Mouse (Mus musculus) lung, postnatal 14 days (tissue): ENCODE measurements around the gene Ssh3.

Experiments used
- DNase-seq: peaks from one replicate; pipeline ENCODE4 v3.0.0; 2021

The Ssh3 gene

DNA sequence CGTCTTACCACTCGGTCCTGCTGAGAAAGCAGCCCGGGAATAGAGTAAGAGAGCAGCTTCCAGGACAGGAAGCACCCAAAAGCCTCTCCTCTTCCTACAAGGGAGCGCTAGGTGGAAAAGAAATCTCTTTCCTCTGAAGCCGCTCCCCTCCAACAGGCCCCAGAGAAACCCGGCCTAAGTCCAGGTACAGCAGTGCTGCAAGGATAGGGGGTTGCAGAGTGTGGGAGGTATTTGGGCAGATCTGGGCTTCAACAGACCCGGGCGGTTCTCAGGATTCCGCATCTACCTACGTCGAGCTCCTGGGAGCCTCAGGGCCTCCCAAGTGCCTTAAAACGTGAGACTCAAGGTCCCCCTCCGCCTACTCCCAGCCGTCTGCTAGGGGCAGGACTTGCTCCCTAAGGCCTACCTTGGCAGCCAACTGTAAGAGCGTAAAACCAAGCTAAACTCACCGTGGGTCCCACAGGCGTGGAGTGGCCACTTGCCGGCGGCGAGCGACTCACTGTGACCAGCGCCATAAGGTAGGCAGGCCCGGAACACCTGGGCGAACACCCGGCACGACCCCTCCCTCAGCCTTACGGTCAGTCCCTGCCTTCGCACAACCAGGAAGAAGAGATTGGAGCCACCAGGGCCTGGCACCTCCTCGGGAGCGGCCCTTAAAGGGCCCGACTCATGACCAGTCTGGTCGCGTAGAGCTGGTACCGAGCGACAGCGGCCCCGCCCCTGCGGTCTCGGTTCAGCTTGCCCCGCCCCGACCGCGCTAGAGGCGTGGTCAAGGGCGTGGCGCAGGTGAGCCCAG is at the start of gene Ssh3:
Gene Ssh3 (minus strand): TSS at position 615 of the 796 bp plus-strand sequence.
- DNase-seq, result peak; percentile 77

DNA sequence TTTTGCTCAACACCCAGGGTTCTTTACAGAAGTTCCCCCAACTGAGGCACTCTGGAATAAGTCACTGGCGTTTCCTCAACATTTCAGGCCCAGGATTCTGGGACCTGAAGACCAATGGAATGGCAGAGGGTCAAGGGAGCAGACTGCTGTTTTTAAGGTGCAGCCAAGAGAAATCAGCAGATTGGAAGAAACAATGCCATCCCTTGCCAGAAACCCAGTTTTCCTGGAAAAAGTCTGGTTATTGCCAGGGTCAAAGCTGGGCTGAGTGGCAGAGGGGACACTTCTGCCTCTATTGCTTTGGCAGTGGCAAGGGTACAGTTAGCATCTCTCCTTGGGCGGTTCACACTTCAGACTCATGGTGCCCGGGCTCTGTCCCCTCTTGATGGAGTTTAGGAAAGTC is 48.2 kb upstream of the Ssh3 start:
- no peak for DNase-seq

DNA sequence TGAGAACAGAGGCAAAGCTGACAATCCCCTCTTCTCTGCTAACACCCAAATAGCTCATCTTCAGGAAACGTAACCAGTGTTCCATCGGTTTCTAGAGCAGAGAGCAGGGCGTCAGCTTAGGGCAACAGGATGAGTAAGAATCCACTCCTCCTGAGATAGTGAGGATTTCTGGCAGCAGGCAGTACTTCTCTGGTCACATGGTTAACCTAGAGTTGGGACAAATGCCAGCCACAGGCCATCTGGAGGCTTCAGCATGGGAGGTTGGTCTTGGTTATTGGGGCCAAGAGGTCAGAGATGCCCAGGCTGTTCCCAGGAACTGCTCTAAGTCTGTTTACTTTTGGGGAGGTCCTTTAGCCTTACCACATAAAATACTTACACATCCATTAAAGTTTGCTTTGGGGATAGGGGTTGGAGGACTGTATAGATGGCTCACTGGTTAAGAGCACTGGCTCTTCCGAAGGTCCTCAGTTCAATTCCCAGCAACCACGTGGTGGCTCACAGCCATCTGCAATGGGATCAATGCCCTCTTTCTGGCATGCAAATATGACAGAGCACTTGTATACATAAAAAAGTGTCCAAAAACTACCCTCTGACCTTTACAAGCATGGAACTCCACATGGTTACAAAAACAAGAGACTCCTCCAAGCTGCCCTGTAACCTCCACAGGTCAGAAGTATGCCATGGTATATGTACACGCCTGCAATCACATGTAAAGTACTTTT is 46.4 kb upstream of the Ssh3 start:
- DNase-seq, result no peak

GRCm38 (mm10) chr19:4309776-4310185 is 40.8 kb upstream of the Ssh3 start:
- peak; percentile 76 for DNase-seq

DNA sequence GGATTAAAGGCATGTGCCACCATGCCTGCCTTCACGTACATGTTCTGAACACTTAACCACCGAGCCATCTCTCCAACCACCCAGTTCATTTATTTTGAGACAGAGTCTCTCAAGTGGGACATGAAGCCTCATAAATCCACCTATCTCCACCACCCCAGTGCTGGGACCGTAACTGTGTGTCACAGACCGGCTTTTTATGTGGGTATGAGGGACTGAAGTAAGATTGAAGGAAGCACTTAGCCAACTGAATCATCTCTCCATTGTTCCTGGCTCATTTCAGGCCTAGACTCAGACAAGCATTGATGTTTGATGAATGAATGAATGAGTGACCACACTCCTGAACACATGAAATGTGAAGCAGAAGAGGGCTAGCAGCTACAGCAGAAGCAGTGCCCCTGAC is 40.3 kb upstream of the Ssh3 start:
- no peak for DNase-seq

GRCm38 (mm10) chr19:4306190-4306577 is 37.2 kb upstream of the Ssh3 start, which contains the start of gene Grk2:
Gene Grk2, minus strand, starts transcription at chr19:4306222.
- DNase-seq, result peak; percentile 86

DNA sequence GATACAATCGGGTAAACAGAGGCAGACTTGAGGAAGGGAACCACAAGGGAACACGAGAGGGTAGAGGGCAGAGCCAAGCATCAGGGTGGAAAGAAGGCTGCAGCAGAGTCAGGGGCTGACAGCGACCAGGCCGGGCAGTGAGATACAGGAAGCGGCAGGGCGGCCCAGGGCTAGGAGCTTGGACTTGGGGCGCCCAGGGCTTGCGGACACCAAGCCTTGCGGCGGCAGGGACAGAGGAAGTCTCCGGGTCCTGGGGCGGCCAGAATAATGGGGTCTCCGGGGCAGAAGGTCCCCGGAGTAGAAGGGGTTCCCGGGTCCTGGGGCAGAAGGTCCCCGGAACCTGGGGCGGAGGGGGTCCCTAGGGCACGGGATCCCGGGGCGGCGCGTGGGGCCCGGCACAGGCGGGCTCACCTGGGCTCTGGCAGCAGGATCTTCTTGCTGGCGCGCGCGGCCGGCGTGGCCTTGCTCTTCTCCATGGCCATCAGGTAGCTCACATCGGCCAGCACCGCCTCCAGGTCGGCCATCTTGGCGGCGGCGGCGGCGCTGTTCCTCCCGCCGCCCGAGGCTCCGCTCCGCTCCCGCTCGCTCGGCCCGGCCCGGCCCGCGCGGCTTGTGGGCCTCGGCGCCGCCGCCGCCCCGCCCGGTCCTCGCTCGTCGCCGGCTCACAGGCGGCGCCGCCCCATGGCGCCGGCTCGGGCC is 36.7 kb upstream of the Ssh3 start:
- peak; percentile 49 for DNase-seq

DNA sequence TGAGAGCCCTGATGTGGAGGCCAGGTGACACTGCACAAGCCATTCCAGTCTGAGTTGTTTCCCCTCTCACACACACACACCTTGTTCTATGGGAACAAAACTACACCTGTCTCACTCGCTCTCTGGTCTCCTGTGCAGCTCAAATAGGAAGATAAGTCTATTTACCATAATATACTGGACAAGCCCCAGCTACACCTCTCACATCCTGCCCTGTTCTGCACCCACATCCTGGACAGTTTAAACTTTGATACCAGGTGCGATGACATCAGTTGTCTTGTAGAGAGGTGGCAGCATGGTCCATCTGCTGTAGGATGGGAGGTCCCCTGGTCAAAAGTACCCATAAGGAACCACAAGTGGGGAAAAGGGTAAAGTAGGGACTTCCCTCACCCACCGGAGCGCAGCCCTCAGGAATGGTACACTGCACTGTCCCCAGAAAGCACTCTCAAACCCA is 35.9 kb upstream of the Ssh3 start:
- no peak for DNase-seq

GRCm38 (mm10) chr19:4304251-4304821 is 35.4 kb upstream of the Ssh3 start:
- DNase-seq, result peak; percentile 41

GRCm38 (mm10) chr19:4303640-4303995 is 34.6 kb upstream of the Ssh3 start:
- no peak for DNase-seq

GRCm38 (mm10) chr19:4302936-4303639 is 34.1 kb upstream of the Ssh3 start:
- no peak for DNase-seq

DNA sequence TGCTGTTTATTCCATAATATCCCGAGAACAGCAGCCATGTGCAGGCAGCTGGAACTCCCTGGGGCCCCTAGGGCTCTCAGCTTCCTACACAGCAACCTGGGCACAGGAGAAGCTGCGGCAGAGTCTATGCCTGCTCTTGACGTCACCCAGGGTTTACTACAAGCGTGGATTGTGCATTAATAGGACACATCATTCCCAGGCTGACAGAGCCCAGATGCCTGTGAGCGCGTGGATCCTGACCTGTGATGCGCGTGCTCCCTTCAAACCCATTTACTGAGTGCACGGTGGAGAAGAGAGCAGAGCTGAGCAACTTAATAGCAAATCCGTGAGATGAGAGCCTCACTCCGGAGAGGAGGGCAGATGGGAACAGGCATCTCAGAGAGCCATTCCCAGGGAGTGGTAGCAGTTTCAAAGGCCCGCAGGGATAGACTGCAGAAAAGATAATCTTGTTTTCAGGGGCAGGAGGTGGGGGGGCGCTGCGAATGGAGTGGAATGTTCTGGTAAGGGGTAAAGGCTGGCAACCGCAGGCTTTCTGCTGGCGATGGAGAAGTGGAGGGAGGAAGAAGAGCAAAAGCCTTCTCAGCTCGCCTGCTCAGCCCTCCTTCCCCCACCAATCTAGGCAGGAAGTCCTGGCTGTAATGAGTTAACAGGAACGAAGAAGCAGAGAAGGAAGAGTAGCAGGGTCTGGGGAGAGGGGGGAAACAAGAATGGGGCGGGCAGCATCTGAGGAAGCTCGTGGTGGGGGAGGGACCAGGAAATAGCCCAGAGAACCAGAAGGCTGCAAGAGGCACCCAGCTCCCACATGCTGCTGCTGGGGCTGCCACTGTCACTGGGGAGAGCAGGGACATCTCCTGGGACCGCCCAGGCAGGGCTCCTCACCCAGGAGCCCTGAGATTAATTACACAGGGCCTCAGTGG is 33.0 kb upstream of the Ssh3 start:
- DNase-seq, result peak; percentile 54

DNA sequence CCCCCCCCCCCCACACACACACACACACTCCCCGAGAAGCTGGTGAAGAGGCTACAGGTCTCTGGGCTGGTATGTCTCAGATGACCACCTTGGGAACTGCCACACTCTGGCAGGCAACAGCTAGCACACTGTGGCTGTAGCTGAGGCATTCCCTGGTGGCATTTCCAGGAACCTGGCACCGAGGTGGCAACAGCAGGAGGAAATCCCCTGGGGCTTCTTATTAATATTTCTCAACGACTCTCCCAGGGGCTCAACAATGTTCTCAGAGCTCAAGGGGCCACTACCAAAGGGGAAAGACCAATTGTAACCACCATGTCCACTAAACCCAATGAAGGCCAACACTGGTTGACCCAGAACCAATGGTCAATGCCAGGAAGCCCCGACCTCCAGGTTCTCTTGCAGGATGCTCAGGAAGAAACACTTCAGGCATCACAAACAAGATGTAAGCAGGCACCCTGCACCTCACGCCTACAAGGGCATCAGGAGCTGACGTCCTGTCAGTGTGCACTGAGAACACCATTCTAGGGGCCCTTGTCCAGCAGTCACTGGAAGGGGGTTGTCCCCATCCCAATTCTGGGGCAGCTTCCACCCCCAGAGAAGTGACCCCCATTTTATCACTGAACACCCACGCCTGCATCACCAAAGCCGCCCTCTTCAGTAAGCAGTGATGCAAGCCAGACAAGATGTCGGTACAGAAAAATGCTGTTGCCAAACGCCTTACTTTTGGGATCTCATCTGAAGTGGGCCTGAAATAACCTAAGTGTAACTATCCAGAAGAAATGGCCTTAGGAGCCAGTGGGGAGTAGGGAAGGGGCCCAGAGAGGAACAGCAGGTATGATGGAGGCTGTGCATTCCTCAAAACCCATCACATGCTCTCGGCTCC is 32.1 kb upstream of the Ssh3 start:
- no peak for DNase-seq

- peak; percentile 42 for DNase-seq
Measured at GRCm38 (mm10) chr19:4300271-4300704, 31.3 kb upstream of the Ssh3 start.

DNA sequence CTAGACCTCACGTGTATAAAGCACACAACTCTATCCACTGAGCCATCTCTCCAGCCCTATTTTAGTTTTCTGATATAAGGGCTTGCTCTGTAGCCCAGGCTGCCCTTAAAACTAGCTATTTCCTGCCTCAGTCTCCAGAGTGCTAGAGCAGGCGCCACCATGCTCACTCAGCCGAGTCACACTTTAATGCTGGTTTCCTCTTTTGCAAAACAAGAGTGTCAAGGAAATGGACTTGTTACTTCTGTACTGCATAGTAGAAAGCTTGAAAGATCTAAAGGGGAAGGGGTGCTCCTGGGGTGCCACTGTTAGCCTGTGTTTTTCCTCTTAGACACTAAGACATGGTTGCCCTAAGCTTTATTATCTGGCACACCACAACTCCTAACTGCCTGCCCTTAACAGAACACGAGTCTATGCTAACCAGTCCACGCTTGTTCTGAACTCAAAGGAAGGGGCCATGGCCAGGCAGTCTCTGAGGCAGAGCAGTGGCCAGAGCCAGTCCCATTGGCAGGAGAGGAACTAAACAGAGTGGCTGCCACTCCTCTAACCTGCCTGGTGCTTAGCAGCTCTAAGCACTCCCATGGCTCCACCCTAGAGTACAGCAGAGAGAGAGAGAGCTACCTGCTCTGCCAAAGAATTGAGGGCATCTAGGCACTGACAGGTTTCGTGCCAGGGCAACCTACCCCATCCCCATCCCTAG is 30.7 kb upstream of the Ssh3 start:
- DNase-seq, result peak; percentile 19

- no peak for DNase-seq
Measured at GRCm38 (mm10) chr19:4299126-4299525, 30.1 kb upstream of the Ssh3 start.

- no peak for DNase-seq
Measured at GRCm38 (mm10) chr19:4298322-4299121, 29.5 kb upstream of the Ssh3 start.

GRCm38 (mm10) chr19:4297851-4298250 is 28.9 kb upstream of the Ssh3 start:
- no peak for DNase-seq

DNA sequence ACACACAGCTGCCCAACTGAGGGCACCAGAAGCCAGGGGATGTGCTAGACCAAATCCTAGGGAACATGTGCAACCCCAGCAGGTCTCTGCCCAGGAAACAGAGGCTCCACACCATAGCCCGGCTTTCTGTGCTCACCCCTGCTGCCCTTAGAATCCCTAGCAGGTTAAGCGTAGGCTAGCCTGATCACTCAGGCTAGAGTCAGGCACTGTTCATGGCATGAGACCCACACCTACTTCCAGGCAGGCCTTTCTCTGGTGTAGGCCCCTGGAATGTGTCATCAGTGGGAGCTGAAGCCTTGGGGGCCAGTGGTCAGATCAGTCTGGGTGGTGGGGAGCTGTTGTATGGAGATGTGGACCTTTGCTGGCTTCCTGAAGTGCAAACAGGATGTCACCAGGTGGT is 27.6 kb upstream of the Ssh3 start:
- DNase-seq, result no peak
